Mouse (Mus musculus) sigmoid colon, adult 10 weeks (tissue): ENCODE measurements around the gene Kiss1. TPM values are rescaled to one million over a fixed set of nuclear protein-coding genes. Genes with fewer than 3 reads are reported as not detected.

Experiments used
- polyA plus RNA-seq: library from polyadenylated mRNA; stranded (reverse); fragments of 350-450 nt; fragmentation: Illumina TruSeq; extraction: RNeasy Lipid Tissue Mini Kit (QIAGEN cat#74804); gene quantifications from one replicate; pipeline ENCODE4 v1.2.3, GENCODE M21; 2014; ENCODE audit warnings: low read depth, low replicate concordance

Gene Kiss1
- not detected for polyA plus RNA-seq

DNA sequence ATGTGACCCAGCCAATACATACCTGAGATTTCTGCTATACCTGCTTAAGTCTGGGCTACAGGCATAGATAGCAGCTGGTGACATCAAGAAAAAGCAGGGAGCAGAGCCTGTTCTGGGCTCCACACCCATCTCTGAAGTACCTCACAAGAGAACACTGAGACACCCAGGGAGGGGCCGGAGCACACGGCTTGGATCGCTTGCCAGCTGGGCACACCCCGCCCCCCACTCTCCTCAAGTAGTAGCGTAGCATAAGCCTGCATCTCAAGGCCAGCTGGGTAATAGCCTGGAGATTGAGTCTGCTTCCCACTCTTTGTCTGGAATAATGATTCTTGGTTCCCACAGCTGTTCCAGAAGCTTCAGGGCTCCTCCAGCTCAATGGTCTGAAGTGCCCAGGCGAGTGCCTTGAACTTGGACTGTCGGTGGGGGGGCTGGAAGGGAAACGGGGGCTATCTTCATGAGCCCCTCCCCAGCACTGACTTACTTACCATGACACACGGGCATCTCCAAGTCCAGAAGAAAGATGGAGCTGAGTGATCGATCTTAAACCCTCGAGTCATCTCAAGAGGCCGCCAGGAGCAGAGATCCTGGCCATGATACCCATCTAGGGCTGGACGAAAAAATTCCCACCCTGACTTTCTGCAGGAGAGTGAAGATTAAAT lies at the start of gene Kiss1:
Gene Kiss1 (plus strand): TSS at position 609 of the 659 bp plus-strand sequence.

GRCm38 (mm10) chr1:133309652-133310267 lies 11.9 kb upstream of the Kiss1 start, which contains the start of gene Golt1a:
Golt1a (plus strand) TSS chr1:133309800.

DNA sequence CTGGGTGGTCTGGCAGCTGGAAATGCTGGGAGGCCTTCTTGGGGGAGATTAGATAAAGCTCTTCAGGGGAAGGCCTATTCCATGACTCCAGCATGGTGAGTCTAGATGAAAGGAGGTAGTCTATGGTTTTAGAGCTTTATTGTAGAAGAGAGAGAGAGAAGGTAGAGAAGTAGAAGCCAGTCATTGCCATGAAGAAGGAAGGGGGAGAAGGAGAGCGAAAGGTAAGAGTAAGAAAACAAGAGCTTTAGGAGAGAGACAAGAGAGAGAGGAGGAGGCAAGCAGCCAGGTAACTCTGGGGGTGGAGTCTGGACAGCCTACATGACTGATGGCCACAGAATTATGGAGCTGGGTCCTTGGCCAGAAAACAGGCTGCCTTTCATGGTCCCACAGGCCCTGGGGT lies 28.5 kb downstream of the Kiss1 start, which contains the start of gene Ren1:
Gene Ren1 (plus strand): TSS at position 301 of the 400 bp plus-strand sequence.

GRCm38 (mm10) chr1:133363276-133364021 lies 41.8 kb downstream of the Kiss1 start, which contains the start of gene Etnk2:
Etnk2 (plus strand) TSS chr1:133363572.

Other genes starting within 250 kb of the Kiss1 start
- 146 TPM for gene Ppp1r15b, start 190.7 kb upstream of the Kiss1 start, polyA plus RNA-seq
- 93.9 TPM for gene Plekha6, start 157.7 kb upstream of the Kiss1 start, polyA plus RNA-seq
- 4.7 TPM for gene Golt1a, start 12.1 kb upstream of the Kiss1 start, polyA plus RNA-seq
- not detected for gene Ren1, start 28.6 kb downstream of the Kiss1 start, polyA plus RNA-seq
- gene Etnk2, start 41.7 kb downstream of the Kiss1 start, polyA plus RNA-seq = not detected
- 3.3 TPM for gene Sox13, start 102.5 kb downstream of the Kiss1 start, polyA plus RNA-seq